Mouse (Mus musculus) heart, adult 2 months (tissue): ENCODE measurements at regions not wholly inside any gene's neighbourhood (a gene's known extent, or its start where the extent isn't known, plus 50 kb on each side); places are given as distances from the start of the nearest gene placed in this dataset.
A peak's percentile ranks its signal among the peaks of the same experiment; 100 is the strongest.

Source experiments
- CTCF ChIP-seq: fragments of 200-600 bp; IDR thresholded peaks from 2 replicates; pipeline ENCODE4 v1.8.1; 2022; ENCODE audit warnings: antibody characterized with exemption, mild to moderate bottlenecking, moderate library complexity
- EP300 ChIP-seq: fragments of 200-500 bp; IDR thresholded peaks from 2 replicates; pipeline ENCODE4 v1.6.1; 2011; ENCODE audit warnings: low read depth, low read length, control low read depth; ENCODE audit not compliant: insufficient read depth
- POLR2A ChIP-seq: fragments of 200-500 bp; IDR thresholded peaks from 2 replicates; pipeline ENCODE4 v1.6.1; 2011; ENCODE audit warnings: mild to moderate bottlenecking, low read depth, low read length, control low read depth; ENCODE audit not compliant: insufficient read depth

- TF ChIP-seq POLR2A: no peak
- TF ChIP-seq CTCF: 0 out of 2 replicates have a peak, but pooled peaks have one; percentile 2
- no peak for TF ChIP-seq EP300
These were observed 133.1 kb upstream of the Nmur2 start for GRCm38 (mm10) chr11:56173895-56174294.
